Mouse (Mus musculus): Measurements from ENCODE around the gene Lmx1a.

Lmx1a gene

GRCm38 (mm10) chr1:167693499-167694240, 4.6 kb downstream of the Lmx1a start:
- no peak for DNase-seq (ENCODE audit: low spot score in 2 of 2)

- DNase-seq (ENCODE audit: low spot score in 2 of 2) = no peak
Observed at GRCm38 (mm10) chr1:167694731-167695130, 5.7 kb downstream of the Lmx1a start.

- DNase-seq (ENCODE audit: low spot score in 2 of 2) = no peak
Observed at GRCm38 (mm10) chr1:167695910-167696459, 6.9 kb downstream of the Lmx1a start.

GRCm38 (mm10) chr1:167699706-167700105, 10.7 kb downstream of the Lmx1a start:
- no peak for DNase-seq (ENCODE audit: low spot score in 2 of 2)

- no peak for DNase-seq (ENCODE audit: low spot score in 2 of 2)
Observed at GRCm38 (mm10) chr1:167700221-167700620, 11.2 kb downstream of the Lmx1a start.

GRCm38 (mm10) chr1:167705527-167705926, 16.5 kb downstream of the Lmx1a start:
- DNase-seq (ENCODE audit: low spot score in 2 of 2) = no peak

- no peak for DNase-seq (ENCODE audit: low spot score in 2 of 2)
Observed at GRCm38 (mm10) chr1:167708761-167709160, 19.7 kb downstream of the Lmx1a start.

GRCm38 (mm10) chr1:167715730-167716341, 26.8 kb downstream of the Lmx1a start:
- DNase-seq (ENCODE audit: low spot score in 2 of 2) = no peak

GRCm38 (mm10) chr1:167734471-167734870, 45.4 kb downstream of the Lmx1a start:
- no peak for DNase-seq (ENCODE audit: low spot score in 2 of 2)

- DNase-seq (ENCODE audit: low spot score in 2 of 2) = no peak
Observed at GRCm38 (mm10) chr1:167736793-167737192, 47.8 kb downstream of the Lmx1a start.

- no peak for DNase-seq (ENCODE audit: low spot score in 2 of 2)
Observed at GRCm38 (mm10) chr1:167739286-167739685, 50.2 kb downstream of the Lmx1a start.

GRCm38 (mm10) chr1:167746676-167747075, 57.6 kb downstream of the Lmx1a start:
- no peak for DNase-seq (ENCODE audit: low spot score in 2 of 2)

- no peak for DNase-seq (ENCODE audit: low spot score in 2 of 2)
Observed at GRCm38 (mm10) chr1:167752661-167753060, 63.6 kb downstream of the Lmx1a start.

- DNase-seq (ENCODE audit: low spot score in 2 of 2) = no peak
Observed at GRCm38 (mm10) chr1:167754085-167754484, 65.0 kb downstream of the Lmx1a start.

GRCm38 (mm10) chr1:167754636-167755522, 65.8 kb downstream of the Lmx1a start:
- DNase-seq (ENCODE audit: low spot score in 2 of 2) = no peak

GRCm38 (mm10) chr1:167758208-167758607, 69.2 kb downstream of the Lmx1a start:
- no peak for DNase-seq (ENCODE audit: low spot score in 2 of 2)

GRCm38 (mm10) chr1:167760307-167760706, 71.3 kb downstream of the Lmx1a start:
- DNase-seq (ENCODE audit: low spot score in 2 of 2) = no peak

GRCm38 (mm10) chr1:167761785-167762223, 72.8 kb downstream of the Lmx1a start:
- no peak for DNase-seq (ENCODE audit: low spot score in 2 of 2)

- DNase-seq (ENCODE audit: low spot score in 2 of 2) = no peak
Observed at GRCm38 (mm10) chr1:167766619-167767018, 77.6 kb downstream of the Lmx1a start.

GRCm38 (mm10) chr1:167770457-167770856, 81.4 kb downstream of the Lmx1a start:
- no peak for DNase-seq (ENCODE audit: low spot score in 2 of 2)

- DNase-seq (ENCODE audit: low spot score in 2 of 2) = no peak
Observed at GRCm38 (mm10) chr1:167779766-167780488, 90.9 kb downstream of the Lmx1a start.

Data from natural killer cell, adult 2 months (primary cell).